Mouse (Mus musculus) midbrain, embryonic 16.5 days (tissue): ENCODE measurements around the gene Btrc. TPM values are rescaled to one million over a fixed set of nuclear protein-coding genes. Genes with fewer than 3 reads are reported as not detected.

Source experiments
- ATAC-seq: fragments of 200-750 bp; cut with Nextera tagmentation; 2 replicates; pipeline ENCODE4 v1.8.0; 2017; ENCODE audit warnings: moderate TSS enrichment
- H3K27ac ChIP-seq: fragments of 300-500 bp; sonication (generic); 2 replicates; pipeline ENCODE4 v1.5.1; 2014; ENCODE audit warnings: mild to moderate bottlenecking, low read length, mixed read lengths
- H3K27me3 ChIP-seq: fragments of 300-500 bp; sonication (generic); 2 replicates; pipeline ENCODE4 v1.6.1; 2014; ENCODE audit warnings: low read depth, low read length, mixed read lengths; ENCODE audit not compliant: control insufficient read depth, insufficient read depth
- H3K36me3 ChIP-seq: fragments of 300-500 bp; sonication (generic); 2 replicates; pipeline ENCODE4 v1.6.1; 2014; ENCODE audit warnings: mild to moderate bottlenecking, low read length, moderate library complexity, mixed read lengths; ENCODE audit not compliant: control insufficient read depth, insufficient read depth
- H3K4me1 ChIP-seq: fragments of 300-500 bp; sonication (generic); 2 replicates; pipeline ENCODE4 v1.6.1; 2014; ENCODE audit warnings: mild to moderate bottlenecking, low read length, mixed read lengths; ENCODE audit not compliant: control insufficient read depth, insufficient read depth
- H3K4me2 ChIP-seq: fragments of 300-500 bp; sonication (generic); 2 replicates; pipeline ENCODE4 v1.6.1; 2014; ENCODE audit warnings: mild to moderate bottlenecking, low read length, mixed read lengths
- H3K4me3 ChIP-seq: fragments of 300-500 bp; sonication (generic); 2 replicates; pipeline ENCODE4 v1.5.1; 2014; ENCODE audit warnings: low read depth, mild to moderate bottlenecking, low read length, moderate library complexity, mixed read lengths
- H3K9ac ChIP-seq: fragments of 300-500 bp; sonication (generic); 2 replicates; pipeline ENCODE4 v1.6.1; 2014; ENCODE audit warnings: low read depth, low read length, mixed read lengths
- H3K9me3 ChIP-seq: fragments of 300-500 bp; sonication (generic); replicated peaks from 2 replicates; pipeline ENCODE4 v1.6.1; 2014; ENCODE audit warnings: mild to moderate bottlenecking, low read length, mixed read lengths; ENCODE audit not compliant: control insufficient read depth, poor library complexity, severe bottlenecking
- WGBS: fragments of 180-500 bp; shearing (Covaris S2); extraction: QIAGEN DNeasy Blood & Tissue Kit; methylation state at CpG from one replicate; pipeline ENCODE4 v1.1.7; 2014; 5-methylcytosine and 5-hydroxymethylcytosine counted together
- polyA plus RNA-seq: library from polyadenylated mRNA; unstranded; fragments of >200 nt; fragmentation: Nextera tagmentation; extraction: Ambion mirVana; gene quantifications from 2 replicates; pipeline ENCODE4 v1.2.1, GENCODE M21; 2015

Btrc gene
- polyA plus RNA-seq, 1 experiment from 2014 or later = 64.3 TPM

DNA sequence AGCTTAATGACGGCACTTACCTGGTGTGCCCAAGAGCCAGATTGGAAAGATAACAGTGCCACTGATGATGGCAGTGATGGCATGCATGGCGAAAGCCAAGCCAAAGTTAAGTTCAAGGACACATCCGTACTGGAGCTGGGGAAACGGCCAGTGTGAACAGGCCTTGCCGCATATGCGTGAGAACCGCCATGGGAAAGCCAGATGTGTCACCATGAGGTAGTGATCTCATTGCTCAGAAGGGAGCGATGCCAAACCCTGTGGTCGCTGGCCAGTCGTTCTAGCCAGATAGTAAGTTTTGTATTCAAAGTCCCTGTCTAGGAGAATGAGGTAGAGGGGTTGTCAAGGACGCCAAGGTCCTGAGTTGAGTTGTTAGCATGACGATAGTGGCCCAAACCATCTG is 152.7 kb downstream of the Btrc start:
- ATAC-seq = no peak
- H3K27ac ChIP-seq = no peak overlapping the region
- peaks cover 15% of the 10 kb centered on the region for H3K36me3 ChIP-seq
- H3K9me3 ChIP-seq = no peaks in the 10 kb centered on the region
- peaks cover 1% of the 10 kb centered on the region; the same call in 1 of the 2 replicates for H3K4me1 ChIP-seq
- H3K27me3 ChIP-seq = no peaks in the 10 kb centered on the region
- no peak overlapping the region for H3K4me2 ChIP-seq
- H3K9ac ChIP-seq = no peak overlapping the region
- no peak overlapping the region for H3K4me3 ChIP-seq
- 96% methylated on average over 12 of the region's 12 CpGs for WGBS

- no peak overlapping the region for H3K4me2 ChIP-seq
- no peaks in the 10 kb centered on the region for H3K4me1 ChIP-seq
- no peak overlapping the region for H3K27ac ChIP-seq
- no peak overlapping the region for H3K4me3 ChIP-seq
- no peak for ATAC-seq
- no peak overlapping the region for H3K9ac ChIP-seq
- H3K27me3 ChIP-seq = no peaks in the 10 kb centered on the region
- peaks cover 31% of the 10 kb centered on the region for H3K36me3 ChIP-seq
- H3K9me3 ChIP-seq = no peaks in the 10 kb centered on the region
- 93% methylated on average over 7 of the region's 7 CpGs for WGBS
Observed at GRCm38 (mm10) chr19:45527382-45527781, 163.8 kb downstream of the Btrc start.

GRCm38 (mm10) chr19:45527931-45528534 is 164.5 kb downstream of the Btrc start:
- H3K4me3 ChIP-seq = no peak overlapping the region
- H3K27me3 ChIP-seq = no peaks in the 10 kb centered on the region
- 94% methylated on average over 10 of the region's 10 CpGs for WGBS
- H3K9ac ChIP-seq = no peak overlapping the region
- no peaks in the 10 kb centered on the region for H3K9me3 ChIP-seq
- no peak overlapping the region for H3K27ac ChIP-seq
- no peak for ATAC-seq
- H3K4me2 ChIP-seq = no peak overlapping the region
- no peaks in the 10 kb centered on the region for H3K4me1 ChIP-seq
- H3K36me3 ChIP-seq = peaks cover 31% of the 10 kb centered on the region

DNA sequence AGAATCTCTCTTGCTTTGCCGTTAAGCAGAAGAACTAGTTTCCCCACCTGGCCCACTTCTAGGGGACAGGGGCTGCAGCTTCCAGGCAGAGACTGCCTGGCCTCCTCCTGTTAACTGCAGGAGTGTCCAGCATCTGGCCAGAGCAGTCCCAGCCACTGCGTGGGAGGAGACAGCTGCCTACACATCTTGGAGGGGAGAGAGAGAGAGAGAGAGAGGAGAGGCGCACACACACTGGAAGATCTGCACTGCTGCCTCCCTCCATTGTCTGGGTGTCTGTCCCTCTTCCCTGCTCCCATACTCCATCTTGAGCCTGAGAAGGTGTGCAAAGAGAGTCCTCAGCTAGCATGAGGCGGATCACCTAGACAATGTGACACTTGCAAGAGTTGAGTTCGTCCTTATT is 165.8 kb downstream of the Btrc start:
- H3K36me3 ChIP-seq = peaks cover 31% of the 10 kb centered on the region
- no peak overlapping the region for H3K4me2 ChIP-seq
- no peaks in the 10 kb centered on the region for H3K4me1 ChIP-seq
- no peak overlapping the region for H3K27ac ChIP-seq
- no peak for ATAC-seq
- H3K9me3 ChIP-seq = no peaks in the 10 kb centered on the region
- H3K27me3 ChIP-seq = no peaks in the 10 kb centered on the region
- H3K9ac ChIP-seq = no peak overlapping the region
- WGBS = 91% methylated on average over 5 of the region's 5 CpGs
- no peak overlapping the region for H3K4me3 ChIP-seq

DNA sequence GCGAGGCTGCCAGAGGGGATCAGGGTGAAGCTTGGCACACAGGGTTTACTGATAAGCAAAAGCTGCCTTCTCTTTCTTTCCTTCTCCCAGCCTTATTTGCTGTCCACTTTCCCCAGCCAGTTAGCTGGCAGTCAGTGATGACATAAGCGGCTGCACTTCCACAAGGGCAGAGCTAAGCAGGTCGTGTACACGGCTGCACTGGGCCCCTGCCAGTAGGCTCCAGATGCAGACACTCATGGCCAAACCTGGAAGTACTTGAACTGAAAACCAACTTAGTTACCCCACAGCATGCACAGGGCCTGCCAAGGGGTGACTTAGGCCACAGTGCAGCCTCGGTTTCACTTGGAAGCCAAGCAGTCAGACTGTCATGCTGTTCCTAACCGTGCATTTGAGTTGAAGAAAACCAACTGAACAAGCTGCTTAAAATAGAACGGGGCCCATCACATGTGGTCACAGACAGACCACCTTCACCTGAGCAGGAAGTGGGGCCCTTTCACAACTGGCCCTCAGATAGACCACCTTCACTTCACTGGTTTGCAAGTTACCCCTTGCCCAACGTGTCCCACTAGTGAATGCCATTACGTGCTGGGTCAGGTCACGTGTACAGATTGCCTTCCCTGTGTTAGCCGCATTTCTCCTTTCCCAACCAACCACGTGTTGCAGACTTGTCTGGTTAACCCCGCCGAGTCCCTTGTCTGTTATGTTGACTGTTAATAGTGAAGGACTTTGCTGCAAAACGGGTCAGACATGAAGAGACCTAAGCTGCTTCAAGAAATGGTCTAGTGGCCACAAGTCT is 166.9 kb downstream of the Btrc start:
- Histone ChIP-seq H3K4me1 (no peaks in the 10 kb centered on the region), H3K9ac (no peak overlapping the region), H3K27me3 (no peaks in the 10 kb centered on the region), H3K36me3 (peaks cover 23% of the 10 kb centered on the region), H3K27ac (no peak overlapping the region), H3K4me3 (no peak overlapping the region), H3K4me2 (no peak overlapping the region), H3K9me3 (no peaks in the 10 kb centered on the region)
- no peak for ATAC-seq
- WGBS = 84% methylated on average over 15 of the region's 15 CpGs

DNA sequence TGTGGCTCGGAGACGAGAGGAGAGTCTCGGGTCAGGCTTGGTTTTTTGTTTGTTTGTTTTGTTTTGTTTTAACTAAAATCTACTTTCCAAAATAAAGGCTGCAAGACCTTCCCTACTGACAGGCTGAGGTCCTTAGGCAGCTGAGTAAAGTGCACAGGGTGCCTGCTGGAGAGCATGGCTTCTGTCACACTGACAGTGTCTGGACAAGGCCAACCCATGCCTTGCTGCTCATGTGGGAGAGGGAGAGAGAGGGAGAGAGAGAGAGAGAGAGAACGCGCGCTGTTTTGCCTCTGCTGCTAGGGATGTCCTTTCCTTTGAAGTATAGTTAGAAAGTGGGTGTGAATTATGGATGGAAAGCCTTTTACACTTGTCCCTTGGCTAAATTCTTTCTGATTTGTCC is 168.0 kb downstream of the Btrc start:
- peaks cover 22% of the 10 kb centered on the region for H3K36me3 ChIP-seq
- no peak overlapping the region for H3K27ac ChIP-seq
- H3K9me3 ChIP-seq = no peaks in the 10 kb centered on the region
- H3K9ac ChIP-seq = no peak overlapping the region
- H3K27me3 ChIP-seq = no peaks in the 10 kb centered on the region
- no peaks in the 10 kb centered on the region for H3K4me1 ChIP-seq
- no peak for ATAC-seq
- 66% methylated on average over 6 of the region's 6 CpGs for whole genome bisulfite sequencing
- no peak overlapping the region for H3K4me2 ChIP-seq
- H3K4me3 ChIP-seq = no peak overlapping the region

DNA sequence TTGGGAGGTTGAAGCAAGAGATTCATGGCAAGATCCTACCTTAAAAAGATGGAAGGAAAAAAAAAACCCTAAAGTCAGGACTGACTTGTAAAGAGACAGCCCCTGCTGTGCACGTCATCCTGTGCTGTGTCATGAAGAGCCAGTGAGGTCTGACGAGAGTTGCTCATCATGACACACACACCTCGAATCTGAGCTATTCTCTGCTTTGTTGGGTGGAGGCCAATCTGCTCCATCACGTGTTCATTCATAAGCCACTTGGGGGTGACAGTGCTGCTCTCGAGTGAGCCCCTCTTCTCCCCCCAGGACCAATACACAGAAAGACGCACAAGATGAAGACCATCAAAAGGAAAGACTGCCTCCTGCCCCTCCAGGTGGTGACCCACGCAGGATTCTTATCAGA is 170.1 kb downstream of the Btrc start:
- Histone ChIP-seq H3K36me3 (peaks cover 5% of the 10 kb centered on the region), H3K27ac (no peak overlapping the region), H3K27me3 (no peaks in the 10 kb centered on the region), H3K9me3 (no peaks in the 10 kb centered on the region), H3K4me1 (no peaks in the 10 kb centered on the region), H3K4me3 (no peak overlapping the region), H3K4me2 (no peak overlapping the region), H3K9ac (no peak overlapping the region)
- no peak for ATAC-seq
- WGBS = 67% methylated on average over 7 of the region's 7 CpGs

DNA sequence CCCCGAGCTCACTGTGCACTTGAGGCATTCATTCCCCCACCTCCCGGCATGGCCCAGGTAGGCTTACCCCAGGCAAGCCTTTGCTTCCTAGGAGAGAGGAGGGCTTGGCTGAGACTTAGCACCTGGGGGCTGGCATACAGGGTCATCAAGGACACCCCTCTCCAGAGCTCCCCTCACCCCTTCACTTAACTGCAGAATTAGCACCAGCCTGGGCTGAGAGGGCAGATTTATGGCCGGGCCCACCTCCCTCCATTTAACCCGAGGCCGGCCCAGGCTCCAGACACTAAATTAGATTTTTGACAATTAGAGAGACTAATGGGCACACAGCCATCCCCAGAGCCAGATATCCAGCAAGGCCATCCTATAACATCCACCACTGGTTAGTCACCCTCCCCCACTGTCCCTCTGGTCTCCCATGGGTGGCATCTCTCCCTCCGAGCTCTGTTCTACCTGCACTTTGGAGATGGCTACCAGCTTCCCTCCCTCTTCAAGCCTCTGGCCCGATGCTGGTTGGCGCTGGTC is 171.7 kb downstream of the Btrc start:
- H3K4me2 ChIP-seq = no peak overlapping the region
- no peak overlapping the region for H3K27ac ChIP-seq
- no peak for ATAC-seq
- H3K27me3 ChIP-seq = no peaks in the 10 kb centered on the region
- H3K9ac ChIP-seq = no peak overlapping the region
- no peak overlapping the region for H3K4me3 ChIP-seq
- 78% methylated on average over 8 of the region's 8 CpGs for WGBS
- no peaks in the 10 kb centered on the region; the same call in 1 of the 2 replicates for H3K36me3 ChIP-seq
- no peaks in the 10 kb centered on the region for H3K9me3 ChIP-seq
- no peaks in the 10 kb centered on the region for H3K4me1 ChIP-seq

DNA sequence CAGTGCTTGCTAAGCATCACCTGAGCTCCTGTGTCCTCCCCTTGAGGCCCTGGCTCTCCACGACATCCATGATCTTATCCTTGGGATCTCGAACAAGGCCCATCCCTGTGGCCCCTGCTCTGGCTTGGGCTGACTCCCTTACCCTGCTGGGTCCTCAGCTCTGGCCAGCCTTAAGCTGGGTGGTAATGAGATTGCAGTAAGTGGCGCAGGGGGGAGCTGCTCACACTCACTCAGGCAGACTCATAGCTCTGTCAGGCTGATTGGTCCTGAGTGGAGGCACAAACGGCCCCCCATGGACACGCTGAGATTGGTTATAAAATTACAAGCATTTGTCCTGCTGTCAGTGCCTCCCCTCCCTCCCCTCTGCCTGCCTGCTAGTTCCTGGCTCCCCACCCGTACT is 172.4 kb downstream of the Btrc start:
- no peak overlapping the region for H3K4me2 ChIP-seq
- peaks cover under 1% of the 10 kb centered on the region; the same call in 1 of the 2 replicates for H3K4me1 ChIP-seq
- no peaks in the 10 kb centered on the region for H3K9me3 ChIP-seq
- WGBS = 68% methylated on average over 6 of the region's 6 CpGs
- H3K4me3 ChIP-seq = no peak overlapping the region
- H3K9ac ChIP-seq = no peak overlapping the region
- no peak overlapping the region for H3K27ac ChIP-seq
- no peaks in the 10 kb centered on the region for H3K36me3 ChIP-seq
- H3K27me3 ChIP-seq = no peaks in the 10 kb centered on the region
- no peak for ATAC-seq
